Mouse (Mus musculus): ENCODE measurements at regions not wholly inside any gene's neighbourhood (a gene's known extent, or its start where the extent isn't known, plus 50 kb on each side); places are given as distances from the start of the nearest gene placed in this dataset.
"Not testable (repeated sequence)": the region's sequence is repeated elsewhere in the genome, so short reads cannot be mapped to it uniquely, and the experiment has no call there.

- not testable (repeated sequence) for H3K27me3 ChIP-seq (ENCODE audit: control insufficient read depth, insufficient read depth, low read length); DNase-seq (ENCODE audit: low spot score); H3K27ac ChIP-seq (ENCODE audit: low read depth, low read length); H3K4me2 ChIP-seq (replicated peaks; ENCODE audit: low read depth, low read length); H3K4me1 ChIP-seq (replicated peaks; ENCODE audit: control insufficient read depth, insufficient read depth, low read length); H3K4me3 ChIP-seq (ENCODE audit: low read depth, low read length); H3K9ac ChIP-seq (ENCODE audit: low read depth, low read length); H3K9me3 ChIP-seq (ENCODE audit: control insufficient read depth, low read length); ATAC-seq (ENCODE audit: low FRiP score); H3K36me3 ChIP-seq (ENCODE audit: control insufficient read depth, insufficient read depth, low read length)
Measured at GRCm38 (mm10) chr12:39593781-39594180, 444.0 kb downstream of the Arl4a start.

GRCm38 (mm10) chr12:39587204-39587909, 450.5 kb downstream of the Arl4a start:
- Histone ChIP-seq H3K27ac (ENCODE audit: low read depth, low read length) (no peak overlapping the region), H3K4me2 (replicated peaks; ENCODE audit: low read depth, low read length) (no peak overlapping the region), H3K27me3 (ENCODE audit: control insufficient read depth, insufficient read depth, low read length) (no peaks in the 10 kb centered on the region), H3K9me3 (ENCODE audit: control insufficient read depth, low read length) (no peaks in the 10 kb centered on the region), H3K9ac (ENCODE audit: low read depth, low read length) (no peak overlapping the region), H3K4me3 (ENCODE audit: low read depth, low read length) (no peak overlapping the region), H3K4me1 (replicated peaks; ENCODE audit: control insufficient read depth, insufficient read depth, low read length) (no peaks in the 10 kb centered on the region), H3K36me3 (ENCODE audit: control insufficient read depth, insufficient read depth, low read length) (no peaks in the 10 kb centered on the region)
- 67% methylated on average over 5 of the region's 5 CpGs for WGBS
- DNase-seq (ENCODE audit: low spot score) (no peak), ATAC-seq (ENCODE audit: low FRiP score) (no peak)

- Histone ChIP-seq H3K27ac (ENCODE audit: low read depth, low read length) (no peak overlapping the region), H3K36me3 (ENCODE audit: control insufficient read depth, insufficient read depth, low read length) (no peaks in the 10 kb centered on the region), H3K9me3 (ENCODE audit: control insufficient read depth, low read length) (no peaks in the 10 kb centered on the region), H3K4me3 (ENCODE audit: low read depth, low read length) (no peak overlapping the region), H3K9ac (ENCODE audit: low read depth, low read length) (no peak overlapping the region), H3K27me3 (ENCODE audit: control insufficient read depth, insufficient read depth, low read length) (no peaks in the 10 kb centered on the region), H3K4me2 (replicated peaks; ENCODE audit: low read depth, low read length) (no peak overlapping the region), H3K4me1 (replicated peaks; ENCODE audit: control insufficient read depth, insufficient read depth, low read length) (no peaks in the 10 kb centered on the region)
- no peak for DNase-seq (ENCODE audit: low spot score)
- ATAC-seq (ENCODE audit: low FRiP score), result no peak
- 87% methylated on average over 4 of the region's 4 CpGs for WGBS
Measured at GRCm38 (mm10) chr12:39586163-39586562, 451.7 kb downstream of the Arl4a start.

- Histone ChIP-seq H3K27ac (ENCODE audit: low read depth, low read length) (no peak overlapping the region), H3K4me2 (replicated peaks; ENCODE audit: low read depth, low read length) (no peak overlapping the region), H3K4me1 (replicated peaks; ENCODE audit: control insufficient read depth, insufficient read depth, low read length) (no peaks in the 10 kb centered on the region), H3K9ac (ENCODE audit: low read depth, low read length) (no peak overlapping the region), H3K4me3 (ENCODE audit: low read depth, low read length) (no peak overlapping the region), H3K9me3 (ENCODE audit: control insufficient read depth, low read length) (no peaks in the 10 kb centered on the region), H3K27me3 (ENCODE audit: control insufficient read depth, insufficient read depth, low read length) (no peaks in the 10 kb centered on the region), H3K36me3 (ENCODE audit: control insufficient read depth, insufficient read depth, low read length) (no peaks in the 10 kb centered on the region)
- WGBS, result 84% methylated on average over 1 of the region's 1 CpGs
- ATAC-seq (ENCODE audit: low FRiP score), result no peak
- DNase-seq (ENCODE audit: low spot score), result no peak
Measured at GRCm38 (mm10) chr12:39577610-39578009, 460.2 kb downstream of the Arl4a start.

GRCm38 (mm10) chr12:39572802-39573201, 465.0 kb downstream of the Arl4a start:
- DNase-seq (ENCODE audit: low spot score) (no peak), ATAC-seq (ENCODE audit: low FRiP score) (no peak)
- H3K27ac ChIP-seq (ENCODE audit: low read depth, low read length), result no peak overlapping the region
- H3K4me3 ChIP-seq (ENCODE audit: low read depth, low read length), result no peak overlapping the region
- H3K4me1 ChIP-seq (replicated peaks; ENCODE audit: control insufficient read depth, insufficient read depth, low read length), result no peaks in the 10 kb centered on the region
- no peaks in the 10 kb centered on the region for H3K36me3 ChIP-seq (ENCODE audit: control insufficient read depth, insufficient read depth, low read length)
- H3K27me3 ChIP-seq (ENCODE audit: control insufficient read depth, insufficient read depth, low read length), result no peaks in the 10 kb centered on the region
- H3K9me3 ChIP-seq (ENCODE audit: control insufficient read depth, low read length), result no peaks in the 10 kb centered on the region
- WGBS, result 84% methylated on average over 1 of the region's 1 CpGs
- no peak overlapping the region for H3K9ac ChIP-seq (ENCODE audit: low read depth, low read length)
- no peak overlapping the region for H3K4me2 ChIP-seq (replicated peaks; ENCODE audit: low read depth, low read length)

GRCm38 (mm10) chr12:39572147-39572546, 465.7 kb downstream of the Arl4a start:
- ATAC-seq (ENCODE audit: low FRiP score) (no peak), DNase-seq (ENCODE audit: low spot score) (no peak)
- H3K4me3 ChIP-seq (ENCODE audit: low read depth, low read length), result no peak overlapping the region
- H3K4me1 ChIP-seq (replicated peaks; ENCODE audit: control insufficient read depth, insufficient read depth, low read length), result no peaks in the 10 kb centered on the region
- no peak overlapping the region for H3K4me2 ChIP-seq (replicated peaks; ENCODE audit: low read depth, low read length)
- WGBS, result 90% methylated on average over 1 of the region's 1 CpGs
- H3K9ac ChIP-seq (ENCODE audit: low read depth, low read length), result no peak overlapping the region
- H3K27ac ChIP-seq (ENCODE audit: low read depth, low read length), result no peak overlapping the region
- H3K36me3 ChIP-seq (ENCODE audit: control insufficient read depth, insufficient read depth, low read length), result no peaks in the 10 kb centered on the region
- H3K27me3 ChIP-seq (ENCODE audit: control insufficient read depth, insufficient read depth, low read length), result no peaks in the 10 kb centered on the region
- H3K9me3 ChIP-seq (ENCODE audit: control insufficient read depth, low read length), result no peaks in the 10 kb centered on the region

- DNase-seq (ENCODE audit: low spot score), result no peak
- no peaks in the 10 kb centered on the region for H3K4me1 ChIP-seq (replicated peaks; ENCODE audit: control insufficient read depth, insufficient read depth, low read length)
- no peak overlapping the region for H3K4me3 ChIP-seq (ENCODE audit: low read depth, low read length)
- no peaks in the 10 kb centered on the region for H3K36me3 ChIP-seq (ENCODE audit: control insufficient read depth, insufficient read depth, low read length)
- no peaks in the 10 kb centered on the region for H3K9me3 ChIP-seq (ENCODE audit: control insufficient read depth, low read length)
- H3K9ac ChIP-seq (ENCODE audit: low read depth, low read length), result no peak overlapping the region
- H3K27ac ChIP-seq (ENCODE audit: low read depth, low read length), result no peak overlapping the region
- no peak overlapping the region for H3K4me2 ChIP-seq (replicated peaks; ENCODE audit: low read depth, low read length)
- ATAC-seq (ENCODE audit: low FRiP score), result no peak
- H3K27me3 ChIP-seq (ENCODE audit: control insufficient read depth, insufficient read depth, low read length), result no peaks in the 10 kb centered on the region
- 70% methylated on average over 4 of the region's 4 CpGs for WGBS
Measured at GRCm38 (mm10) chr12:39560734-39561446, 476.9 kb downstream of the Arl4a start.

GRCm38 (mm10) chr12:39558491-39558890, 479.3 kb downstream of the Arl4a start:
- H3K9ac ChIP-seq (ENCODE audit: low read depth, low read length), result no peak overlapping the region
- 96% methylated on average over 3 of the region's 3 CpGs for WGBS
- DNase-seq (ENCODE audit: low spot score) (no peak), ATAC-seq (ENCODE audit: low FRiP score) (no peak)
- H3K36me3 ChIP-seq (ENCODE audit: control insufficient read depth, insufficient read depth, low read length), result no peaks in the 10 kb centered on the region
- no peak overlapping the region for H3K4me2 ChIP-seq (replicated peaks; ENCODE audit: low read depth, low read length)
- H3K27me3 ChIP-seq (ENCODE audit: control insufficient read depth, insufficient read depth, low read length), result no peaks in the 10 kb centered on the region
- no peak overlapping the region for H3K27ac ChIP-seq (ENCODE audit: low read depth, low read length)
- no peak overlapping the region for H3K4me3 ChIP-seq (ENCODE audit: low read depth, low read length)
- H3K9me3 ChIP-seq (ENCODE audit: control insufficient read depth, low read length), result no peaks in the 10 kb centered on the region
- H3K4me1 ChIP-seq (replicated peaks; ENCODE audit: control insufficient read depth, insufficient read depth, low read length), result no peaks in the 10 kb centered on the region

GRCm38 (mm10) chr12:39536326-39536725, 501.5 kb downstream of the Arl4a start:
- DNase-seq (ENCODE audit: low spot score) (no peak), ATAC-seq (ENCODE audit: low FRiP score) (no peak)
- H3K27ac ChIP-seq (ENCODE audit: low read depth, low read length), result no peak overlapping the region
- WGBS, result 58% methylated on average over 2 of the region's 2 CpGs
- no peaks in the 10 kb centered on the region for H3K4me1 ChIP-seq (replicated peaks; ENCODE audit: control insufficient read depth, insufficient read depth, low read length)
- no peak overlapping the region for H3K9ac ChIP-seq (ENCODE audit: low read depth, low read length)
- H3K4me3 ChIP-seq (ENCODE audit: low read depth, low read length), result no peak overlapping the region
- H3K27me3 ChIP-seq (ENCODE audit: control insufficient read depth, insufficient read depth, low read length), result no peaks in the 10 kb centered on the region
- no peak overlapping the region for H3K4me2 ChIP-seq (replicated peaks; ENCODE audit: low read depth, low read length)
- no peaks in the 10 kb centered on the region for H3K9me3 ChIP-seq (ENCODE audit: control insufficient read depth, low read length)
- H3K36me3 ChIP-seq (ENCODE audit: control insufficient read depth, insufficient read depth, low read length), result no peaks in the 10 kb centered on the region
